Mouse (Mus musculus) gastrocnemius, adult 8-10 months (tissue): ENCODE results near the gene Gigyf2. TPM values are rescaled to one million over a fixed set of nuclear protein-coding genes. Genes with fewer than 3 reads are reported as not detected.

Experiments
- DNase-seq, 2 experiments: peaks; one replicate each; pipeline ENCODE4 v3.0.0; 2022; ENCODE audit warnings: low spot score in 2 of 2
- total RNA-seq, 4 experiments: library from RNA; stranded (reverse); gene quantifications; 2 replicates each; pipeline ENCODE4 v1.2.4; 2022

The Gigyf2 gene
- total RNA-seq, 4 experiments from 2014 or later, result 33.1 to 40.4 (median 39.0) TPM

DNA sequence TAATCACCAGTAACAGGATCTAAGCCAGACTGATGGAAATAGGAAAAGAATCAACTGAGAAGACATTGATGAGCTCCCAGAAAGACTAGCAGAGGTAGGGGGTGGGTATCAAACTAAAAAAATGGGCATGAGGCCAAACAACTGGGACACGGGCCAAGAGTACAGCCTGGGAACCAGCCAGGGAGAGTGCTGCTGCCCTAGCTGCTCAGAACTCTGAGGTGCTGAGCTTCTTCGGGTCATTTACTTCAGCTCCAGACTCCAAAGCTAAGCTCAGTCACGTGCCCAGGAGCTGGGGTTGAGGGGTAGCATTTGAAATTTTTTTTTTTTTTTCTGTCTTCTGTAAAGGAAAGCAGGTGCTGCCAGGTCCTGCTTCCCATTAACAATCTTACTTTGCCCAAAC is 10.1 kb upstream of the Gigyf2 start:
- DNase-seq, result no peak

DNA sequence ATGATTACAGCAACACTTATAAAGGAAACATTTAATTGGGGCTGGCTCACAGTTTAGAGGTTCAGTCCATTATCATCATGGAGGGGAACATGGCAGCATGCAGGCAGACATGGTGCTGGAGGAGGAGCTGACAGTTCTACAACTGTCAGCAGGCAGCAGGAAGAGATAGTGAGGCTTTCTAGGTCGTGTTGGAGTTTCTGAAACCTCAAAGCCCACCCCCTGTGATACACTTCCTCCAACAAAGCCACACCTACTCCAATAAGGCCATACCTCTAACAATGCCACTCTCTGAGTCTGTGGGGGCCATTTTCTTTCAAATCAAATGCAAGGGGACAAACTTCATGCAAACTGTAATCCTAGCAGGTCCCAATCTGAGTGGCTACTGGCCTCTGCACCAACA is 5.7 kb upstream of the Gigyf2 start:
- DNase-seq, result no peak

DNA sequence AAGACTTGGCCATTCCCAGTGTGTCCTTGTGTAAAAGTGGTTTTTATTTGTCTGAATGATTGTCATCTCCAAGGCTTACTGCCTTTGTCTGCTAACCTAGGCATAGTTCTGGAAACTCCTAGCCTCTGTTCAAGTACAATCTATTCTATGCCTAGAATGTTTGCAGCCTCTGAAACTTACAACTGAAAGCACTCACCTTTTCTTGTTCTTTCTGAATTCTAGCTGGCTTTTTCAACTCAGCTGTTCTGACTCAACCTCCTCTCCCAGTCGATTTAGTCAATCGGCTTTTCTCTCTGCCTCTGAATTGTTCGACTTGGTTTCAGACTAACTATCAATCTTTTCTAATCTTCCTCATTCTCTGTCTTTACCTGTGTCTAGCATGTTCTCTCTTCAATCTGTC is 4.0 kb upstream of the Gigyf2 start:
- no peak for DNase-seq

DNA sequence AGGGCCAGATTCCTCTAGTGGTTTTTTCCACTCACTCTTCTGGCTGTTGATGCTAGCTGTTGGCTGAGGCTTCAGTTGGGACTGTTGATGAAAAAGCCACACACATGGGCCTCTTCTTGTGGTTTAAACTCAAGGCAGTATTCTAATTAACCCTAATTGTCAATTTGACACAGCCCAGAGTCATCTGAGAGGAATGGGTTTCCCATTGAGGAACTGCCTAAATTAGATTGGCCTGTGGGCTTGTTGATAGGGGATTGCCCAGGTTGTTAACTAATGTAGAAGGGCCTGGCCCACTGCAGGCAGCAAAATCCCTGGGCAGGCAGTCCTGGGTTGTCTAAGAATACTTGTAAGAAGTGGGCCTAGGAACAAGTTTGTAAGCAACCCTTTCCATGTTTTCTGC is 2.1 kb upstream of the Gigyf2 start:
- DNase-seq, result no peak

DNA sequence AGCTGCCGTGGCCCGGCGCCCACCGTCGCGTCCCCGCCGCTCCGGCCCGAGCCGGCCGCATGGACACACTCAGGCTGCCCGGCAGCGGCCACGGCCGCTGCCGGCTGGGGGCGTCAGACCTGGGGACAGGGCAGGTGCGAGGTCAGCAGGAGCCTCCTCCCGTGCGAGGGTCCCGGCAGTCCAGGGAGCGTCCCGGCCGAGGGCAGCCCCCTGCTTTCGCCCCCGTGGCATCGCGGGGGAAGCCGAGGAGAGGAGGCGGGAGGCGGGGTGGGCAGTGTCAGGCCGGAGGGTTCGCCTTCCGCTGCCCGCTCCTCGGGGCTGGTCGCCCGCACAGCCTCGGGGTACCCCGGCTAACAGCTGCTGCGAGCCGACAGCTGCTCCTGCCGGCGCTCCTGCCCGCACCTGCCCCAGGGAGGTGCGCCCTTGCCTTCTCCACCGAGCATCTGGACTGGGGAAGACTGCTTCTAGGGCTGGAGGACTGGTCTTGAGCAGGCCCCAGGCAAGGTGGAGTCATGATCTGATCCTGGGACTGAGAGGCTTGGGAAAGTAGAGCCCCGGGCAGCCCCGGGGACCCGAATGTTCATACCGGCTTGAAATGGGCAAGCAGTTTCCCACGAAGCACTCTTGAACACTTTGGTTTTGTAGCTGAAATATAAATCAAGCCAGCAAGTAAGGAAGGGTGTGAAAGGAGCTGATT is 515 bp downstream of the Gigyf2 start:
- no peak for DNase-seq

DNA sequence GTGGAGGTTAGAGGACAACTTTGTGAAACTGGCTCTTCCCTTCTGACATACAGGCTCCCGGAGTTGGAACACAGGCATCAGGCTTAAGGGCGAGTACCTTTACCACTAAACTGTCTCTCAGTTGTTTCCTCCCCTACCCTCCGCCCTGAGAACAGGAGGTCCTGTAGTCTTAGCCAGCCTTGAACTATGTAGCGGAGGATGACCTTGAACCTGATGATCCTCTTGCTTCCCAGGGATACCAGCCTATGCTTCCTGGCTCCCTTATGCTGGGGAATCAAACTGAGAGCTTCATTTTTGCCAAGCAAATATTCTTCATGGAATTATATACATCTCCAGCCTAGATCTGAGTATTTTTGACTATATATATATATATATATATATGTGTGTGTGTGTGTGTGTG is 5.0 kb downstream of the Gigyf2 start:
- no peak for DNase-seq

DNA sequence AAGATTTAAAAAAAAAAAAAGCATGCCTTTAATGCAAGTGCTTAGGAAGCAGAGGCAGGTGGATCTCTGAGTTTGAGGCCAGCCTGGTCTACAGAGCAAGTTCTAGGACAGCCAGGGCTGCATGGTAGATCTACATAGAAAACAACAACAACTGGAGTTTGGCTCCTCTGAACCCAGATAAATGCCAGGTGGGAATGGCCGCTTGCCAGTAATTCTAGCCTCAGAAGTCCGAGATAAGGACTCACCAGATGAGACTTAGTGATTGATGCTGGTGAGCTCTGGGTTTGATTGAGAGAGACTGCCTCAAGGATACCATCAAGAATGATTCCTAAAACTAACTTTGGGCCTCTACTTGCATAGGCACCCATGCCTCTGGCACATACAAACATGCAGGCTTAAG is 23.8 kb downstream of the Gigyf2 start:
- no peak for DNase-seq

DNA sequence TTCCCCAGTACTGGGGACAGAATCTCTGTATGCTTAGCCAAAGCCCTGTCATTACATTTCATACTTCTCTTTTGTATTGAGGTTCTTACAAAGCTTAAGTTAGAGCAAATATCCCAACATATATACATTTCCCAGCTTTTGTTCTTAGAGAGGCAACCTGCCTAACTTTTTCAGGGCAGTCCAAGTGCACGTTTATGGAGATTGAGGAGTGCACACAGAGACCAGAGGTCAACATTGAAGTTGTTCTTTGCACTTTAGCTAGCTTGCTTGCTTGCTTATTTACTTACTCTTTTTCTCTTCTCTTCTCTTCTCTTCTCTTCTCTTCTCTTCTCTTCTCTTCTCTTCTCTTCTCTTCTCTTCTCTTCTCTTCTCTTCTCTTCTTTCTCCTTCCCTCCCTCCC is 33.5 kb downstream of the Gigyf2 start:
- no peak for DNase-seq

DNA sequence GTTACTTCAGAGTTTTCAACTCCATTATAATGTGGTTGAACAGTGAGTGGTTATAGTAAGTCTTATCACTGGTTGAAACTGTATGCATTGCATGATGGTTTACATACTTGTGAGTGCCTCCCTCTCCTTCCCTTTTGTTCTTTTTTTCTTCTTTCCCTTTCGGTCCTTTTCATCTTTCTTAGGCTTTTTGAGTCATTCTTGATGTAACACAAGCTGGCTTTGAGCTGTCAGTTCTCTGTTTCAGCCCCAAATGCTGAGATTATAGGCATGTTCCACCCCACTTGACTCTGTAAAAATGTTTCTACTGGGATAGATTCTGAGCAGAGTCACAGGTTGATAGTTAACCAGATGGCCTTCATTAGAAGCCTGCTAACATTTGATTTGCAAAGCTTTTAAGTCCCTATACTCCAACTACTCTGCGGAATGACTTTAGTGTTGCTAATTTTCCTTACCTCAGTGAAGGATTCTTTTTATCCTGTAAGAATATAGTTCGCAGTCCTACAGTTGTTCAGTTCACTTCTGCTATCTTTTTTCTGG is 51.3 kb downstream of the Gigyf2 start:
- DNase-seq, result no peak

DNA sequence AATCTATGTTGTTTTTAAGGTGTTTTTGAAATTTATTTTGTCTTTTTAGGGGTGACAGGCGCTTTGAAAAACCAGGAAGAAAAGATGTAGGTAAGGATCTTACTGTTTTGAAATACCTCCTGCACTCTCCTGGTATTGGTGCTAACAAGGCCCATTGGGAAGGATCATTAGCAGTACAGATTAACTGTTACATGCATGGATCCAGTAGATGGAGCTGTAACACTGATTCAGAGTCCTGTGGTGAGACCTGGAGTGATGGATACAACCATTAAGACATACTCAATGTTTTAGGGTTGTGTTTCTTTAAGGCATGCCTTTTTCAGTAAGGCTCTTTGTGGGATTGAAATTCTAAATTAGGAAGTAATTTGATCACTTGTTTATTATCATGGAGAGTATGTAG is 53.1 kb downstream of the Gigyf2 start:
- DNase-seq, result no peak

DNA sequence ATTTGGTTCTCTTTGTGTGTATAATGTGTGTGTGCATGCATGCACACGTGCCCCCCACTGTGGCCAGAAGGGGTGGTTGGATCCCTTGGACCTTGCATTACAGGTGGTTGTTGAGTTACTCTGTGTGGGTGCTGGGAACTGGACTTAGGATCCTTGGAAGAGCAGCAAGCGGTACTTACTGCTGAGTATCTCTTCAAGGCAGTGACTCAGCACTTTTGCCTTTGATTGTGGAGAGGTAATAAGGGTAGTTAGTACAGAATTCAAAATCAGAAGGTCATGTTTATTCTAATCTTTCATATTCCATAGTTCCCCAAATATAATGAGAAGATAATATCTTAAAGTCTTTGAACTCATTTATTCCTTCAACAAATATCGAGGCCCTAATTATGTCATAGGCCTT is 54.4 kb downstream of the Gigyf2 start:
- DNase-seq, result no peak

DNA sequence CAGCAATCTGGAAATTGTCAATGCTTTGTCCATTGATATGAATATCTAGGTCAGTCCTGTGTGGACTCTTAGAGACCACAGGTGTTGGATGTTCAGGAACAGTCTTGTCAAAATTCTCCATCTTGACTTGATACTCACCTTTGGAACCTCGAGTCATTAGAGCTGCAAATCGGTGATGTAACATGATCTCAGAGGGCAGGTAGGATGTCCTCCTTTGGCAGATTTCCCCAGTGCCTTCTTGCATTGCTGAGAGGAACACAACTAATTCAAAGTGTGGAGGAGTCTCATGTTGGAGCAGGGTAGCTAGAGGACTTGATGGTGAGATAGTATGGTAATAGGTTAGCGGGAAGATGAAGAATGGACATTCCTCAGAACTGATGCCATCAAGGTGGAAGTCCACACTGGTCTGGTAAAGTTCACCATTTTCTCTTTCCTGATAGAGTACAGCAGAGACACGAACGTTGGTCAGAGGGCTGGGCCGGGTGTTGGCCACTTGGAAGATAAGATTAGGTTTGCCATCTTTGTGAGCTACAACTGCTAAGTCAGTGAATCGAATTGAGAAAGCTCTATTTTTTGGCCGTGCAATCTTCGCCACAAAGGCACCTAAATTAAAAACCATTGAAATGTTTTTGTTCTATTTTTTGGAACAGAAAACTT is 59.8 kb downstream of the Gigyf2 start:
- no peak for DNase-seq

DNA sequence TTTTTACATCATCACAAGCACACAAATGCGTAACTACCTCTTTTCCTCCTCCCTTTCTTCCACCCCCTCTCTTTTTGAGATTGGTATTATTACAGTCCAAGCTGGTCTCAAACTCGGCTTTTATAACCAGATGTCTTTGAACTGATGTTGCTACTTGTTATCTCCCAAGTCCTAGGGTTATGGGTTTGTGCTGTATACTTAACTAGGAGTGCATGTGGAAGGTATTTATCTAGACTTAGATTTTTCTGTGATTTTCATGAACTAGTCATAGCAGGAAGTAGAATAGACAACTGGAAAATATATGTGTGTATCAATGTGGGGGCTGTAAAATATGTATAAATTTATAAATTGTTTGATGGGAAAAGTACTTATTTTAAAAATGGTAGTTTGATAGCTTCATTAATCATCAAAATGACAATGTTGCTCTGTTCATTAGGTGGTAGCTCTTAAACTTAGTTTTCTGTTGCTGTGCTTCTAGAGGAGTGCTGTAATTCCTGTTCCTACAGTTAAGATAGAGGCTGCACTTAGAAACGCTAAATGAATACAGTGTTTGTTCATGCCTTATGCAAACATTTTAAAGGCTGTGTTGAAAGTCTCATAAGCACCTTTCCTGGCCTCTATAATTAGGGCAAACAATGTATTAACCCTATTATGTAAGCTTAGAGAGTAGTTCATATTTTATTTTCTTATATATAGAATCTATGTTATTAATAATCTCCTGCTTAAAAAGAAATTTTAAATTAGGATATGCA is 66.8 kb downstream of the Gigyf2 start:
- no peak for DNase-seq

DNA sequence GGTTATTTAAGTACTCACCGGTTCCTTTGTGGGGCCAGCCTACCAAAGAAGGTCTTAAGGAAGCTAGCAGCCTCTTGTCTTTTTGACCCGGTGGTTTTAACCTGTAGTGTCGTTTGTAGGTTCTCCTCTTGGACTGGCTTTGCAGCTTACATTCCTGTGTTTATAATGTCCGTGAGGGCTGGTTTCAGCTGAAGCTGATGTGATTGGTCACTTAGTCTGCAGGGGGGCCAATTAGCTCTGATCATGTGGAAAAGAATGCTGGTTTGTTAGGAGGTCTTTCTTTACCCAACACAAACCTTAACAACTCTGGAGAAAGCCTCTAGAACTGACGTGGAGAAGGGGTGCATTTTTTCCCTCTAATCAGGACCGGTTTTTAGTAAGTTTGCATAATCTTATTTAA is 67.8 kb downstream of the Gigyf2 start, which contains the start of gene Kcnj13:
Gene Kcnj13 (minus strand): TSS at position 136 of the 400 bp plus-strand sequence.
- no peak for DNase-seq

DNA sequence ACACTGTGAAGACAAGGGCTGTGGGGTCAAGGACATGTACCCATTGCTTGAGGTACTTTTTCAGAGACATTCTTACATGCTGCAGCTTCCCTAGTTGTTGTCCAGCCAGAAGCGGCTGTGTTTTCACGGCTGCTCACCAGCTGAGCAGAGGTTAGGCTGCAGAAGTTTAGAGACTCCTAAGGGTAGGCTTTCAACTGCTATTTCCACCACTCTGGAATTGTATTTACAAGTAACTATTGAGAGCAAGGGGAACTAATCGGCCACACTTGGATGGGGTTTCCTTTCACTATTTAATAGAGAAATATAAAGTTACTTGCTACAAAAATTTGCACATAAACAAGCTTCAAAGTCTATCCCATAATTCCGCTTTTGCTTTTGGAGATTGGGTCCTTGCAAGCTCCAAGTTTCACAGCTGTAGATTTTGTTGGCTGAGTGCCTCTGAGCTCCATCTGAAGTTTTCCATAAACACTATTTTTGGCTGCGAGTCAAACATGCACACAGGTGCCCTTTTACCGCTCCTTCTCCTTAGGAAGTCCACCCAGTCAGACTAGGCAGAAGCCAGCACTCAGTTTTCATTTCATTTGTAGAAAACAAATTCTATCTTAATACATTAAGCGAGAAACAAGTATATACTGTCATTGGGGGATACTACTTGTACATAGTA is 70.3 kb downstream of the Gigyf2 start:
- no peak for DNase-seq

DNA sequence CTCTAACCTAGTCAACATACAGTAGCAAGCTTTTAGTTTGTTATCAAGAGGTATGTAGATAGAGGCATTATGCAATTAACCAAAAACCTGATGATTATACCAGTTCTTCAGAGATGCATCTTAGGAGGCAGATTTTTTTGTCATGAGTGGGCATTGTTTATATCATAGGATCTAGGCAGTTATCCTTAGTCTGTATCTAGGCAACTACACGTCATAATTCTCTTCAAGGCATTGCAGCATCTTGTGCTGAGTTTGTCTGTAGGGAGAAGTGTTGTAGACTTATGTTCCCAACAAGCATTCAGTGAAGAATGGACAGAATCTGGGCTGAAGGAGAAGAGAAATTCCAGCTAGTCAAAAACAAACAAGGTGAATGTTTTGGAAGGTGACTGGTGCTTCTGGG is 77.9 kb downstream of the Gigyf2 start:
- no peak for DNase-seq

DNA sequence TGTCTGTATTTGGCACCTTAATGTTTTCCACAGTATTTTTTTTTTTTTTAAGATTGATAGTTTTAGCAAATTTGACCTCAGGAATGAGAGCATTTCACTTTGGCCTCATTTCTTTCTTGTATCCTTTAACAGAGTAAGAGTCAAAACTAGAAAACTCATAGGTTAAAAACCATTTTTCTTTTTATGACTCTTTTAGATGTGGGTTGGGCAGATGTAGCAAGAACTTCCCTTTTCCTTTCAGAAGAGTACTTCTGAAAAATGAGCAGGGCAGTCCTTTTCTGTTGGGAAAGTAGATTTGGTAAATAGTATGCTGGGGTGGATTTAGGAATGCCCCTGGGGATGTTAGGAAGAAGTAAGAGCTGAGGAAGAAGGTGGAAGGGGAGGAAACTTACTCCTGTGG is 79.2 kb downstream of the Gigyf2 start:
- no peak for DNase-seq

DNA sequence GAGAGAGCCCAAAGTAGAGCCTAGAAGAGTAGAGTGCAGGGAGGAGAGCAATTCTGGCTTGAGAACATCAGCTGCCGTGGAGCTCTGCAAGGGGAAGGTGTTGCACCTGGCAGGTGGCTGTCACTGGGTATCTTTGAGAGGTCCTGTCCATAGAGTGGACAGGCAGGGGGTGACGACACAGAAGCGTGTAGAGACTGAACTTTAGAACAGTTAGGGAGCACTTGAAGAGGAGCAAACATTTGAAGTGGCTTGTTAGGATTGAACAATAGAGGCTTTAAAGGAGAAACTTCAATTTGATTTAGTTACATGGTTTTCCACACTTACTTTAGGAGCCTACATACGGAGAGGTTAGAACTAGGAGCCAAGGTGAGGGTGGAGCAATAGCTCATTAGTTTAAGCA is 82.6 kb downstream of the Gigyf2 start:
- DNase-seq, result no peak

DNA sequence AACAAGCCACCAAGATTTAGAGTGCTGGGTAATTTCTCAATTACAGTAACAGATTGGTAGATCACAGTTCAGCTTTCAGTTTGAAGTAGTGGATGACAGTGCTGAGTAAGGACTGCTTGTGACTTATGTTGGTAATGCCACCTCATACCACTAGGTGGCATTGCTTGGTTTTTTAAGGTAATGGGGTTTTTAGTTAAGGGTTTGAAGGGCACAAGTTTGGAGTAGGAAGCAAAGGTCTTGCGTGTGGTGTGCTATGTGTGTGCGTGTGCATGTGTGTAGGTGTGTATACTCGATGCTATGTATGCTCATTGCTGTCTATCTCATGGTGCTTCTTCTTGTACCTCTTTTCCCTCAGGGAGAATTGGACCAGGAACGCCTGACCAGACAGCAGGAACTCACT is 91.9 kb downstream of the Gigyf2 start:
- DNase-seq, result no peak

DNA sequence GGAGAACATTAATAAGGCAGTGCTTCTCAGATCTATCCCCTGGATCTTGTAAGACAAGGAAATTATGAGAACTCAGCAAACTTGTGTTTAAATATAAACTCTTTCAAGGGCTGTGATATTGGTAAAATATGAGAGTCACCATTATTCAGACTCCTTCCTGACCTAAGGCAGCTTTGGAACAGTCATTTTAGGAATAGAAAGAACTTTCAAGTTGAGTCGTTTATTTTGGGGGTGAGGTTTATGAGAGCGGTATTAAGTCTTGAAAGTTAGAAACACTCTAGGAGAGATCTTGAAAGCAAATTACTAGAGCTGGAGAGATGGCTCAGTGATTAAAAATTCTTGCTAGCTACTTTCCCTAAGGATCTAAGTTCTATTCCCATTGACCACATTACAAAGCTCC is 108.3 kb downstream of the Gigyf2 start:
- DNase-seq, result no peak

DNA sequence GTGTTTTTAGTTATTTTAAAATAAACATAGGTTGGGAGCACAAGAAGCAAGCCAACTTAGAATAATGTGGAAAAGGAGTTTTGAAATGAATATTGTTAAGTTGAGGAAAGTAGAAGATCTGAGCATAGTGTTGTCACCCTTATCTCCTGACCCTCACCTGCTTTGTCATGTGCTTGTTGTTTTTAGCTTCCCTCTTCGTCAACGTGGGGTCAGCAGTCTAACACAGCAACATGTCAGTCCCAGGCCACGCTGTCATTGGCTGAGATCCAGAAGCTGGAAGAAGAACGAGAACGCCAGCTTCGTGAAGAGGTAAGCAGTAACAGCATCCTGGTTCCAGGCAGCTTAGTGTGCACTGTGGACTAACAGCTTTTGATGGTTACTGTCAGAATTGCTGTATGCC is 109.8 kb downstream of the Gigyf2 start:
- DNase-seq, result no peak
